Mouse (Mus musculus) liver, embryonic 14 days (tissue): Measurements from ENCODE around the gene Otol1. TPM values are rescaled to one million over a fixed set of nuclear protein-coding genes. Genes with fewer than 3 reads are reported as not detected.

Experiments
- polyA plus RNA-seq: library from polyadenylated mRNA; depleted of rRNA; stranded (reverse); fragments of >200 nt; gene quantifications from 2 replicates; pipeline ENCODE4 v1.2.3, GENCODE M21; 2012; rRNA removed

The Otol1 gene
- polyA plus RNA-seq, result not detected in 2 replicates

GRCm38 (mm10) chr3:70007313-70007712 lies at the start of gene Otol1:
Otol1 (plus strand) TSS chr3:70007613.

Other genes with a start within 250 kb of the Otol1 start
- gene Sptssb, start 147.7 kb upstream of the Otol1 start, polyA plus RNA-seq, result 0.26 and 0.30 TPM in 2 replicates